ENCODE assay signal across 8 mouse cellular contexts in genomic region chr14:24486241-24486767, GRCm38 (mm10). TPM values are rescaled to one million over a fixed set of nuclear protein-coding genes. Genes with fewer than 3 reads are reported as not detected.
DNase-seq lines count a peak whose midpoint lies in the region; ATAC-seq and TF ChIP-seq lines count a peak whose summit lies in the region.

No protein-coding gene starts in this region.

- H3K4me2 ChIP-seq in limb, embryonic 14.5 days (replicated peaks; ENCODE audit: low read depth, low read length, severe bottlenecking): peak overlapping the region; percentile 71
- H3K4me2 ChIP-seq in stomach, embryonic 15.5 days: peak overlapping the region; percentile 62

- WGBS in limb, embryonic 14.5 days: 7% methylated on average over 13 of the region's 13 CpGs
- WGBS in stomach, embryonic 15.5 days: 6% methylated on average over 13 of the region's 13 CpGs

- peak overlapping the region; percentile 83 for H3K9ac ChIP-seq in limb, embryonic 14.5 days (ENCODE audit: low read depth, low read length, severe bottlenecking)
- H3K9ac ChIP-seq in stomach, embryonic 15.5 days: peak overlapping the region; percentile 53

- ATAC-seq in CD4-positive, CD25-positive, alpha-beta regulatory T cell, adult 4 months: peak; percentile 1
- peak; percentile 5; the same call in 1 of the 2 replicates for ATAC-seq in granulocyte monocyte progenitor cell, adult 5-6 weeks (replicated peaks; ENCODE audit: poor library complexity, severe bottlenecking)
- ATAC-seq in limb, embryonic 14.5 days (ENCODE audit: low FRiP score, low read depth): no peak
- ATAC-seq in stomach, embryonic 15.5 days (ENCODE audit: insufficient read depth, low FRiP score, low read depth): no peak

- H3K27ac ChIP-seq in limb, embryonic 14.5 days (replicated peaks; ENCODE audit: low read depth, low read length): peak overlapping the region; percentile 43; the same call in 1 of the 2 replicates
- no peak overlapping the region for H3K27ac ChIP-seq in stomach, embryonic 15.5 days

- peaks cover 8% of the 10 kb centered on the region for H3K4me1 ChIP-seq in limb, embryonic 14.5 days (ENCODE audit: control insufficient read depth, insufficient read depth, low read length)
- peaks cover 12% of the 10 kb centered on the region for H3K4me1 ChIP-seq in stomach, embryonic 15.5 days

- peaks cover 32% of the 10 kb centered on the region for H3K36me3 ChIP-seq in limb, embryonic 14.5 days (ENCODE audit: control insufficient read depth, insufficient read depth, low read length)
- H3K36me3 ChIP-seq in stomach, embryonic 15.5 days: peaks cover 21% of the 10 kb centered on the region

- H3K27me3 ChIP-seq in limb, embryonic 14.5 days (ENCODE audit: control insufficient read depth, insufficient read depth, low read length): no peaks in the 10 kb centered on the region
- no peaks in the 10 kb centered on the region for H3K27me3 ChIP-seq in stomach, embryonic 15.5 days (replicated peaks)

- H3K9me3 ChIP-seq in limb, embryonic 14.5 days (ENCODE audit: control insufficient read depth, low read length): no peaks in the 10 kb centered on the region
- no peaks in the 10 kb centered on the region for H3K9me3 ChIP-seq in stomach, embryonic 15.5 days

- no peak for TF ChIP-seq POLR2A in limb, embryonic 14.5 days (IDR thresholded peaks at IDR 0.05; ENCODE audit: borderline replicate concordance, extremely low read depth, insufficient read depth, insufficient read length)

- DNase-seq in embryo, embryonic 10.5 days (ENCODE audit: low spot score): peak; percentile 46
- no peak for DNase-seq in embryo, embryonic 11 days
- no peak for DNase-seq in limb, embryonic 14.5 days (ENCODE audit: low spot score)
- no peak for DNase-seq in gastrocnemius, postnatal 25 days
- no peak for DNase-seq in testis, postnatal 10 days (ENCODE audit: low spot score)

- peak overlapping the region; percentile 87 for H3K4me3 ChIP-seq in limb, embryonic 14.5 days (replicated peaks; ENCODE audit: low read length)
- peak overlapping the region; percentile 65 for H3K4me3 ChIP-seq in stomach, embryonic 15.5 days (replicated peaks)

RNA-seq across cellular contexts. Expression of gene Polr3a, which starts 0.6 kb away (rescaled TPM):
- 10 to 100 TPM; 18.4 to 26.3 TPM for polyA plus RNA-seq in CD4-positive, CD25-positive, alpha-beta regulatory T cell, adult 4 months (2017; shearing (Covaris generic))
- 18.9 and 35.8 TPM in 2 replicates for total RNA-seq in granulocyte monocyte progenitor cell, adult 5-6 weeks (2014; fragmentation: Nextera tagmentation)
- total RNA-seq in granulocyte monocyte progenitor cell, adult 5-6 weeks (2017): 14.3 and 16.0 TPM in 2 replicates
- 13.5 and 14.7 TPM in 2 replicates for polyA plus RNA-seq in limb, embryonic 14.5 days (2012; rRNA removed)
- 16.2 and 16.9 TPM in 2 replicates for polyA plus RNA-seq in limb, embryonic 14.5 days (2014; fragmentation: Nextera tagmentation; extraction: Ambion mirVana)
- polyA plus RNA-seq in stomach, embryonic 15.5 days (2015; fragmentation: Nextera tagmentation; extraction: Ambion mirVana): 15.3 and 19.3 TPM in 2 replicates
- 1 to 10 TPM; 6.8 to 8.4 TPM for total RNA-seq in gastrocnemius, postnatal 25 days (2021)

RNA-seq across cellular contexts. Expression of gene Rps24, which starts 0.6 kb away (rescaled TPM):
- 1,000 to 10,000 TPM; 1,796 to 2,807 TPM for polyA plus RNA-seq in CD4-positive, CD25-positive, alpha-beta regulatory T cell, adult 4 months (2017; shearing (Covaris generic))
- total RNA-seq in granulocyte monocyte progenitor cell, adult 5-6 weeks (2014; fragmentation: Nextera tagmentation): 4,650 and 5,450 TPM in 2 replicates
- total RNA-seq in granulocyte monocyte progenitor cell, adult 5-6 weeks (2017): 5,024 and 5,294 TPM in 2 replicates
- 2,427 and 4,774 TPM in 2 replicates for polyA plus RNA-seq in limb, embryonic 14.5 days (2012; rRNA removed)
- polyA plus RNA-seq in limb, embryonic 14.5 days (2014; fragmentation: Nextera tagmentation; extraction: Ambion mirVana): 1,281 and 1,338 TPM in 2 replicates
- polyA plus RNA-seq in stomach, embryonic 15.5 days (2015; fragmentation: Nextera tagmentation; extraction: Ambion mirVana): 881 and 1,042 TPM in 2 replicates
- total RNA-seq in gastrocnemius, postnatal 25 days (2021): 100 to 1,000 TPM; 622 to 647 TPM

Comparison
In these comparisons a context has a peak if more than half of its experiments do, and no peak if none do; other contexts are left out.
1. ATAC-seq: peak in CD4-positive, CD25-positive, alpha-beta regulatory T cell, adult 4 months (single experiment) and granulocyte monocyte progenitor cell, adult 5-6 weeks (single experiment); none in limb, embryonic 14.5 days (single experiment) and stomach, embryonic 15.5 days (single experiment).